Mouse (Mus musculus) embryonic facial prominence, embryonic 14.5 days (tissue): ENCODE data around the gene Abhd12. TPM values are rescaled to one million over a fixed set of nuclear protein-coding genes. Genes with fewer than 3 reads are reported as not detected.

Experiments used
- ATAC-seq: fragments of 200-750 bp; cut with Nextera tagmentation; 2 replicates; pipeline ENCODE4 v1.8.0; 2017; ENCODE audit warnings: low read depth, moderate number of reproducible peaks, moderate TSS enrichment
- DNase-seq: peaks from one replicate; pipeline ENCODE4 v3.0.0-alpha.2; 2015; ENCODE audit warnings: low spot score
- H3K27ac ChIP-seq: fragments of 300-500 bp; sonication (generic); replicated peaks from 2 replicates; pipeline ENCODE4 v1.5.1; 2014; ENCODE audit warnings: low read depth, mild to moderate bottlenecking, low read length, moderate library complexity
- H3K27me3 ChIP-seq: fragments of 300-500 bp; sonication (generic); replicated peaks from 2 replicates; pipeline ENCODE4 v1.6.1; 2014; ENCODE audit warnings: low read length; ENCODE audit not compliant: control insufficient read depth, insufficient read depth
- H3K36me3 ChIP-seq: fragments of 300-500 bp; sonication (generic); 2 replicates; pipeline ENCODE4 v1.6.1; 2014; ENCODE audit warnings: low read length, mixed read lengths; ENCODE audit not compliant: control insufficient read depth, insufficient read depth
- H3K4me1 ChIP-seq: fragments of 300-500 bp; sonication (generic); 2 replicates; pipeline ENCODE4 v1.6.1; 2014; ENCODE audit warnings: antibody characterized with exemption, low read length; ENCODE audit not compliant: control insufficient read depth, insufficient read depth
- H3K4me2 ChIP-seq: fragments of 300-500 bp; sonication (generic); 2 replicates; pipeline ENCODE4 v1.6.1; 2014; ENCODE audit warnings: low read depth, mild to moderate bottlenecking, low read length, moderate library complexity, mixed read lengths
- H3K4me3 ChIP-seq: fragments of 300-500 bp; sonication (generic); 2 replicates; pipeline ENCODE4 v1.5.1; 2014; ENCODE audit warnings: low read depth, mild to moderate bottlenecking, low read length
- H3K9ac ChIP-seq: fragments of 300-500 bp; sonication (generic); 2 replicates; pipeline ENCODE4 v1.6.1; 2014; ENCODE audit warnings: low read depth, mild to moderate bottlenecking, low read length, moderate library complexity, mixed read lengths
- H3K9me3 ChIP-seq: fragments of 300-500 bp; sonication (generic); 2 replicates; pipeline ENCODE4 v1.6.1; 2016; ENCODE audit warnings: low read length; ENCODE audit not compliant: control insufficient read depth
- WGBS: fragments of 180-500 bp; shearing (Covaris S2); extraction: QIAGEN DNeasy Blood & Tissue Kit; methylation state at CpG from one replicate; pipeline ENCODE4 v1.1.7; 2014; 5-methylcytosine and 5-hydroxymethylcytosine counted together
- polyA plus RNA-seq: library from polyadenylated mRNA; unstranded; fragments of >200 nt; fragmentation: Nextera tagmentation; extraction: Ambion mirVana; gene quantifications from 2 replicates; pipeline ENCODE4 v1.2.1, GENCODE M21; 2014

Abhd12 gene
- polyA plus RNA-seq, 1 experiment from 2014 or later, result 65.9 TPM

DNA sequence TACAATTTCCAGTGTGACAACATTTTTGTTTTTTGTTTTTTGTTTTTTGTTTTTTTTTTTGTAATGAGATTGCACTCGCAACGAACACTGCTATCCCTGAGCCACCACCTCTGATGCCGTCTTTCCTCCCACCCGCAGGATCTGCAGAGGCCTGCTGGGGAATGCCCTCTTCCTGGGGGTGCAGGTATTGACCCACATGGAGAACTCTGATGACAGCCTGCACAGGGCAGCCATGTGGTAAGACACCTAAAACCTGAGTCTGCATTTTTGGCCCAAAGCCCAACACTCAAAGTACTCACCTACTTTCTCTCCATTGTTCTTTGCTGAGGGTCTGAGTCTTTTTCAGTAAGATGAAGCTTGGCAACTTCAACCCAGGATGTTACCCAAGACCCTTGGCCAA lies 30.1 kb upstream of the Abhd12 start:
- 89% methylated on average over 4 of the region's 4 CpGs for WGBS
- Histone ChIP-seq H3K4me2 (no peak overlapping the region), H3K9ac (no peak overlapping the region), H3K27me3 (no peaks in the 10 kb centered on the region), H3K4me3 (no peak overlapping the region), H3K9me3 (no peaks in the 10 kb centered on the region), H3K27ac (no peak overlapping the region), H3K4me1 (no peaks in the 10 kb centered on the region), H3K36me3 (peaks cover 36% of the 10 kb centered on the region; the same call in 1 of the 2 replicates)
- ATAC-seq (peak; percentile 60; the same call in 1 of the 2 replicates), DNase-seq (no peak)

DNA sequence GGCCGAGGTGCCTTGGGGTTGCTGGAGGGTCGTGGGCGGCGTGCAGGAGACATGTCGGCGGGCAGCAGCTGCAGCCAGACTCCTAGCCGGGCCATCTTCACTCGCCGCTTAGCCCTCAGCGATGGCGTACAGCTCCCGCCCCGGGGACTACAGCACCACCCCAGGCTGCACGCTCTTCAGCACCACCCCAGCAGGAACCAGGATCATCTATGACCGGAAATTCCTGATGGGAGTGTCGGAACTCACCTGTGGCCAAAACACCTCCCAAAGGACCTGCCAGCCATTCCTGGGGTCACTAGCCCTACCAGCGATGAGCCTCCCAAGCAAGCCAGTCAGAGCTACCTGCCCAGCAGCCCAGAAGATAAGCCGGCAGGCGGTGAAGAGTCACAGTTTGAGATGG lies 28.9 kb upstream of the Abhd12 start:
- ATAC-seq (no peak), DNase-seq (no peak)
- WGBS, result 86% methylated on average over 13 of the region's 19 CpGs
- Histone ChIP-seq H3K4me3 (no peak overlapping the region), H3K36me3 (peaks cover 38% of the 10 kb centered on the region; the same call in 1 of the 2 replicates), H3K9ac (no peak overlapping the region), H3K4me1 (no peaks in the 10 kb centered on the region), H3K9me3 (no peaks in the 10 kb centered on the region), H3K4me2 (no peak overlapping the region), H3K27me3 (no peaks in the 10 kb centered on the region), H3K27ac (no peak overlapping the region)

DNA sequence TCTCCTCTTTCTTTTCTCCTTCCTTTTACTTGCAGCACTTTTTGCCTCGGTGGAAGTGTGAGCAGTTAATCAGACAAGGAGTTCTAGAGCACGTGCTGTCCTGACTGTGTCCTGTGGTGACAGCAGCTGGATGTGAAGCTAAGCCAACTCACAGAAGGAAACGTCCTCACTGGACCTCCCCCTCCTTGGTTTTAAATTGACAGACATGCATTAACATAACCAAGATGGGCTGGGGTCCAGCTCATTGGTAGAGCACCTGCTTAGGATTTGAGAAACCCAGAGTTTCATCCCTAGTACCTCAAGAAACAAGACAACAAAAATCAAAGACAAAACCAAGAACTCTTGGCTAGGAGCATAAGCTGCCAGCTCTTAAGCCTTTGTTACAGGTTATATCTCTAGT lies 26.3 kb upstream of the Abhd12 start:
- DNase-seq (no peak), ATAC-seq (no peak)
- Histone ChIP-seq H3K36me3 (peaks cover 34% of the 10 kb centered on the region), H3K4me2 (no peak overlapping the region), H3K9me3 (no peaks in the 10 kb centered on the region), H3K4me3 (no peak overlapping the region), H3K27ac (no peak overlapping the region), H3K4me1 (no peaks in the 10 kb centered on the region), H3K9ac (no peak overlapping the region), H3K27me3 (no peaks in the 10 kb centered on the region)
- 74% methylated on average over 3 of the region's 3 CpGs for WGBS

DNA sequence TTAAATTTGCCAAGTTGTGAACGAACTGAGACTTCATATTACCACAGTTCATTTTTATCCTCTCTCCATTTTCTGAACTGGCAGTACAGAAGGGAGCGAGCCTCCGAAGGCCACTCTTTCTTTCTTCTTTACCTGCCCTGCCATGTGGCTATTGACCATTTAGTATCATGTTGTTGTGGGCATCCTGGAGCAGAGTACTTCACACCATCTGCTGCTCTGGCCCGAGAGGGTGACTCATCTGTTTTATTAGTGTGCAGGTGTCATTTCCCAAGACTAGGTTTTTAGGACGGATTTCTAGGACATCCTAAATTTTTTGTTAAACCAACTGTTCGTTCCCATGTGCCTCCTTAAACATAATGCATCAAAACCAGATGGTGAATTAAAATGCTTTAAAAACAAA lies 24.6 kb upstream of the Abhd12 start:
- Histone ChIP-seq H3K27ac (no peak overlapping the region), H3K4me3 (no peak overlapping the region), H3K9me3 (no peaks in the 10 kb centered on the region), H3K36me3 (peaks cover 35% of the 10 kb centered on the region), H3K4me1 (no peaks in the 10 kb centered on the region), H3K9ac (no peak overlapping the region), H3K27me3 (no peaks in the 10 kb centered on the region), H3K4me2 (no peak overlapping the region)
- DNase-seq (no peak), ATAC-seq (no peak)
- 87% methylated on average over 6 of the region's 6 CpGs for WGBS

DNA sequence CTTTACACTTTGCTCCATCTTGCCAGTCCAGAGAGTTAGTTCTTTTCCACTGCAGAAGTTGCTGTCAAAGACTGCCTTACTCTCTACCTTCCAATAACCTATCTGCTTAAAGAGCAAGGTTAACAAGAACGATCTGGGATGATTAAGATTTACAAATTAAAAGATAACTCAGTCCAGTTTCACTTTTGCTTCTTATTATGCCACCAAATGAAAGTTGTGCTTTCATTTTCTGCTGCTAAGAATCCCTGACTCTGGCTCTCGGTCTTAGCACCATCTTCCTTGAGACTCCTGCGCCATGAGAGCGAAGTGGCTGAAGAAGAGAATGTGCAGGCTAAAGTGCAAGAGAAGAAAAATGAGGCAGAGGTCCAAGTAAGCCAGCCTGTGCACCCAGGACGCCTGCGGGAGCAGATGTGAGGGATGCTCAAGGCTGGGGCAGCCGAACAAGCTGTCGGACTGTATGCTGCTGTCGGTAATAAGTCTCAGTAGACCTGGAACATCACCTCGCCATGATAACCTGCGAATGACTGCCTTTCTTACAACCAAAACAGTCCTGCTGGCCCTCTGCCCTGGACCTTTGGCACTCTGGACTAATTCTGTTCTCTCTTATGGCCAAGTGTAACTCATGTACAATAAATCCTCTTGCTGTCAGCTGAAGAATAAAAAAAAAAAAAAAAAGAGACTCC lies 22.6 kb upstream of the Abhd12 start:
- DNase-seq, result no peak
- Histone ChIP-seq H3K4me2 (no peak overlapping the region), H3K36me3 (peaks cover 43% of the 10 kb centered on the region), H3K4me3 (no peak overlapping the region), H3K9ac (no peak overlapping the region), H3K27me3 (no peaks in the 10 kb centered on the region), H3K27ac (no peak overlapping the region), H3K4me1 (no peaks in the 10 kb centered on the region), H3K9me3 (no peaks in the 10 kb centered on the region)
- no peak for ATAC-seq
- WGBS, result 92% methylated on average over 11 of the region's 11 CpGs

DNA sequence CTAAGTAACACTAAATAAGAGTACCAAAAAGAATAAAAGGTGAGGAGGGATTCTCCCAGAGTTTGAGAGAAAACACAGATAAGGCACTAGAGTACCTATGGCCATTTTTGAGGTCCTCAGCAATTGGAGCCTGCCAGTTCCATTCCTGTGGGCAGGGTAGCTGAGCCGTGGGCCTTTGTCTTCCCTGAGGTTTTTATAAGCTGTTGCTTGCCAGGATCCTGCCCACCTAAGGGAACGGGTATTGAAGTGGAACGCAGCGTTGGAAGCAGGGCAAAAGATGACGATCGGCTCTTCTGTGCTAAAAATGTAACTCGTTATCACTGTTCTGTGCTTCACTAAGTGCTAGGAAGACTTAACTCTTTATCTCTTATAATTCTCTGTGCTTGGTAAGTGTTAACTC lies 19.0 kb upstream of the Abhd12 start:
- DNase-seq (no peak), ATAC-seq (no peak)
- Histone ChIP-seq H3K27me3 (no peaks in the 10 kb centered on the region), H3K27ac (no peak overlapping the region), H3K9ac (no peak overlapping the region), H3K4me3 (no peak overlapping the region), H3K4me2 (no peak overlapping the region), H3K9me3 (no peaks in the 10 kb centered on the region), H3K4me1 (no peaks in the 10 kb centered on the region), H3K36me3 (peaks cover 36% of the 10 kb centered on the region)
- WGBS, result 87% methylated on average over 7 of the region's 7 CpGs

DNA sequence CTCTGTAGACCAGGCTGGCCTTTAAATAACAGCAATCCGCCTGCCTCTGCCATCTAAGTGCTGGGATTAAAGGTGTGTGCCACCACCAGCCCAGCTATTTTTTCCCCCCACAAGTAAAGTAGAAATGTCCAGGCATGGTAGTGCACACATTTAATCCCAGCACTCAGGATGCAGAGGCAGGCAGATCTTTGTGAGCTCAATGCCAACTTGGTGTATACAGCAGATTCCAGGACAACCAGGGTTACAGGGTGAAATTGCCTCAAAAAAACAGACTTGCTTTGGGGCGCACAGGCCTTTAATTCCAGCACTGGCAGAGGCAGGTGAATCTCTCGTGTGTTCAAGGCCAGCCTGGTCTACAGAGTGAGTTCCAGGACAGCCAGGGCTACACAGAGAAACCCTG lies 18.5 kb upstream of the Abhd12 start:
- H3K4me3 ChIP-seq, result no peak overlapping the region
- no peak overlapping the region for H3K4me2 ChIP-seq
- H3K9ac ChIP-seq, result no peak overlapping the region
- H3K36me3 ChIP-seq, result peaks cover 40% of the 10 kb centered on the region
- H3K27me3 ChIP-seq, result no peaks in the 10 kb centered on the region
- no peak for ATAC-seq
- H3K27ac ChIP-seq, result no peak overlapping the region
- H3K9me3 ChIP-seq, result no peaks in the 10 kb centered on the region
- 88% methylated on average over 3 of the region's 3 CpGs for WGBS
- no peaks in the 10 kb centered on the region for H3K4me1 ChIP-seq
- no peak for DNase-seq

DNA sequence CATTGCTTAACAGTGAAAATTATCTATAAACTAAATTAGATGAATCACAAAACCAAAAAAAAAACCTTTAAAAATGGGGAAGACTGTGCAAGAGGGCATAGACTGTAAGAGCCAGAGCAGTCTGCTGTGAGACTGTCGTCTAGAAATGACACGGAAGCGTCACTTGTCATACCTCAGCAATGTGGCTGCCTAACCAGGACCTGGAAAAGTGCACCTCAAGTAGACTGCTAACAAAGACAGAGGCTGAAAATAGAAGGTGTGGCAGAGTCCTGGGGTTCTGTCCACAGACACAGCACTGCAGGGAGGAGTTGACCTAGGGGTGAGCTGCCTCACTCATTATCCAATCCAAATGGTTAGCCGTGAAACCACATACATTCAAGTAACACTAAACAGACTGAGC lies 17.6 kb upstream of the Abhd12 start:
- no peak for ATAC-seq

DNA sequence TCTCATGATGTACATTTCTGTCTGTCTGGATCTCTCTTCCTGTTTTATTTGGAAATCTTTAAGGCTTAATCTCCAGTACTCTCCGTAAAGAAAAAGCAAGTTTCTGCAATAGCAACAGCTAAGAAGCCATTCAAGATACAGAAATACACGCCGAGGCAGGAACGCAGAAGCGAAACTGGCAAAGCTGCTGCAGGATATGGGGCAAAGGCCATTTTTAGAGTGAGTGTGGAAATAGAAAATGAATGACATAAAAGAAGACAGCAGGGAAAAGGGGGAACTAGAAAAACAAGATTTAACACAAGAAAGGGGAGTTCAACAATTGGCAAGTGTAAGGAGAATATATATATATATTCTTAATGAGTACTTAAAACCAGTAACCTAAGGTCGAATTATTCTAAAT lies 17.2 kb upstream of the Abhd12 start:
- Histone ChIP-seq H3K9ac (no peak overlapping the region), H3K27me3 (no peaks in the 10 kb centered on the region), H3K27ac (no peak overlapping the region), H3K4me1 (no peaks in the 10 kb centered on the region), H3K4me2 (no peak overlapping the region), H3K4me3 (no peak overlapping the region), H3K36me3 (peaks cover 41% of the 10 kb centered on the region), H3K9me3 (no peaks in the 10 kb centered on the region)
- WGBS, result 87% methylated on average over 6 of the region's 6 CpGs
- DNase-seq, result no peak
- no peak for ATAC-seq

More for the DNA sequence above, 17.6 kb upstream of the Abhd12 start:
- Histone ChIP-seq H3K27ac (no peak overlapping the region), H3K27me3 (no peaks in the 10 kb centered on the region), H3K4me2 (no peak overlapping the region), H3K9ac (no peak overlapping the region), H3K4me1 (no peaks in the 10 kb centered on the region), H3K4me3 (no peak overlapping the region), H3K9me3 (no peaks in the 10 kb centered on the region), H3K36me3 (peaks cover 39% of the 10 kb centered on the region)
- WGBS, result 92% methylated on average over 4 of the region's 4 CpGs
- DNase-seq, result no peak
